ENCODE assay signal across 20 mouse cellular contexts in genomic region chr6:6434855-6435254, GRCm38 (mm10).
"Had no signal": no experiment of that assay in that cellular context is flagged by ENCODE, and none has a peak within 500 bp of the region (broad histone marks: within the 10 kb centered on the region; RNA-seq: fewer than 3 reads in every experiment).

No protein-coding gene starts in this region.

- H3K4me2 ChIP-seq: lung, embryonic 15.5 days; midbrain, embryonic 11.5 days; midbrain, embryonic 13.5 days; midbrain, embryonic 15.5 days; neural tube, embryonic 13.5 days; neural tube, embryonic 15.5 days had no signal

- H3K9me3 ChIP-seq: lung, embryonic 15.5 days; midbrain, embryonic 13.5 days; midbrain, embryonic 15.5 days; neural tube, embryonic 15.5 days had no signal

- H3K4me3 ChIP-seq: lung, embryonic 15.5 days; megakaryocyte, embryonic 14.5 days; midbrain, embryonic 13.5 days; midbrain, embryonic 15.5 days; neural tube, embryonic 13.5 days; neural tube, embryonic 15.5 days had no signal

- DNase-seq: lung, adult 2 months; lung, postnatal 14 days; lung, postnatal 36 days; retina, postnatal 1 day; right cerebral cortex, adult 18-20 months; right cerebral cortex, postnatal 25 days; right cerebral cortex, postnatal 4 days; spleen, adult 18-20 months; thymus, adult 18-20 months; thymus, postnatal 14 days; thymus, postnatal 36 days had no signal

- H3K9ac ChIP-seq: lung, embryonic 15.5 days; midbrain, embryonic 13.5 days; midbrain, embryonic 15.5 days; neural tube, embryonic 13.5 days; neural tube, embryonic 15.5 days had no signal

- H3K4me1 ChIP-seq: lung, embryonic 15.5 days; megakaryocyte, embryonic 14.5 days; midbrain, embryonic 13.5 days; midbrain, embryonic 15.5 days; neural tube, embryonic 13.5 days; neural tube, embryonic 15.5 days had no signal

- H3K27ac ChIP-seq: lung, embryonic 15.5 days; macrophage; midbrain, embryonic 13.5 days; midbrain, embryonic 15.5 days; neural tube, embryonic 13.5 days; neural tube, embryonic 15.5 days had no signal

- H3K27me3 ChIP-seq: lung, embryonic 15.5 days; megakaryocyte, embryonic 14.5 days; midbrain, embryonic 13.5 days; midbrain, embryonic 15.5 days; neural tube, embryonic 13.5 days; neural tube, embryonic 15.5 days had no signal

- ATAC-seq: lung, postnatal 0 days; midbrain, embryonic 13.5 days; midbrain, embryonic 15.5 days had no signal

- H3K36me3 ChIP-seq: lung, embryonic 15.5 days; midbrain, embryonic 13.5 days; midbrain, embryonic 15.5 days; neural tube, embryonic 13.5 days; neural tube, embryonic 15.5 days had no signal
